Comparison of ENCODE assay signal across 16 mouse cellular contexts in the genomic region with DNA sequence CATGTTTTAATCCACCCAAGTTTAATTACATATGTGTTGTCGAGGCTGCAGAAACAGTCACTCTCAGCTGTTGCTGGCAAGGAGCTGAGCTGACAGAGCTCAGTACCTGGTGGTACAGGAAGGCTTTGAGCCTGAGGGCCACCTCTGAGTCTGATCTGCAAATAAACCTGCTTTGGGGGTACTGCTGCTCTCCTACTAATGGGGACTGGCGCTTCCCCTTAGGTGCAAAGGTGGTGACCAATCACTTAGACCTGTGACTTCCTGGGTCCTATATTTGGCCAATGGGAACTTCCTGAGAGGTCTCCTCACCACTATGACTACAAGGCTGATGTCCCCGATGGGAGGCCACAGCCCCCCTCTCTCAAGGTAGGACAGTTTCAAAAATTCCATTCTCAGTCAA. TPM values are rescaled to one million over a fixed set of nuclear protein-coding genes. Genes with fewer than 3 reads are reported as not detected.
DNase-seq lines count a peak whose midpoint lies in the region; ATAC-seq lines count a peak whose summit lies in the region.
"Had no signal": no experiment of that assay in that cellular context is flagged by ENCODE, and none has a peak within 500 bp of the region (broad histone marks: within the 10 kb centered on the region; RNA-seq: fewer than 3 reads in every experiment).

No protein-coding gene starts in this region.

- no peak for ATAC-seq in forebrain, embryonic 12.5 days (ENCODE audit: low FRiP score)
- no peak for ATAC-seq in forebrain, embryonic 11.5 days (replicated peaks; ENCODE audit: low FRiP score)
- no peak for ATAC-seq in embryonic facial prominence, embryonic 15.5 days (ENCODE audit: insufficient number of reproducible peaks, low FRiP score, low TSS enrichment, low read depth)
- no peak for ATAC-seq in hindbrain, embryonic 11.5 days (ENCODE audit: low FRiP score)
- no peak for ATAC-seq in megakaryocyte, adult 5-6 weeks (ENCODE audit: poor library complexity, severe bottlenecking)
- ATAC-seq: midbrain, embryonic 15.5 days; Patski had no signal

- no peak overlapping the region for H3K4me2 ChIP-seq in forebrain, embryonic 12.5 days
- H3K4me2 ChIP-seq in forebrain, embryonic 11.5 days (ENCODE audit: low read depth, low read length, severe bottlenecking) = no peak overlapping the region
- H3K4me2 ChIP-seq in embryonic facial prominence, embryonic 15.5 days (replicated peaks) = no peak overlapping the region
- H3K4me2 ChIP-seq in hindbrain, embryonic 11.5 days (replicated peaks; ENCODE audit: low read depth, low read length) = no peak overlapping the region
- H3K4me2 ChIP-seq: midbrain, embryonic 15.5 days had no signal

- peak overlapping the region; percentile 9; the same call in 1 of the 2 replicates for H3K27ac ChIP-seq in forebrain, embryonic 12.5 days
- no peak overlapping the region for H3K27ac ChIP-seq in forebrain, embryonic 11.5 days (ENCODE audit: low read depth, low read length)
- H3K27ac ChIP-seq in embryonic facial prominence, embryonic 15.5 days (replicated peaks) = peak overlapping the region; percentile 79
- H3K27ac ChIP-seq in hindbrain, embryonic 11.5 days (ENCODE audit: low read depth, low read length) = no peak overlapping the region
- H3K27ac ChIP-seq: liver, embryonic 14.5 days; midbrain, embryonic 15.5 days had no signal

- DNase-seq in forebrain, embryonic 11.5 days (ENCODE audit: low spot score) = no peak
- peak; percentile 34 for DNase-seq in thymus, postnatal 0 days (ENCODE audit: low spot score)
- DNase-seq in thymus, postnatal 25 days = no peak
- DNase-seq in hindbrain, embryonic 11.5 days (ENCODE audit: low spot score) = no peak
- DNase-seq: kidney, postnatal 36 days; layer of hippocampus, adult 9-11 months; right cerebral cortex, postnatal 14 days; spleen, adult 18-20 months had no signal

- no peak overlapping the region for H3K4me3 ChIP-seq in forebrain, embryonic 12.5 days (replicated peaks)
- H3K4me3 ChIP-seq in forebrain, embryonic 11.5 days (ENCODE audit: low read depth, low read length) = no peak overlapping the region
- no peak overlapping the region for H3K4me3 ChIP-seq in embryonic facial prominence, embryonic 15.5 days (replicated peaks)
- no peak overlapping the region for H3K4me3 ChIP-seq in hindbrain, embryonic 11.5 days (ENCODE audit: low read depth, low read length)
- H3K4me3 ChIP-seq: midbrain, embryonic 15.5 days; myocyte had no signal

- H3K9me3 ChIP-seq in forebrain, embryonic 12.5 days = no peaks in the 10 kb centered on the region
- H3K9me3 ChIP-seq in forebrain, embryonic 11.5 days (ENCODE audit: control insufficient read depth, low read length) = no peaks in the 10 kb centered on the region
- no peaks in the 10 kb centered on the region for H3K9me3 ChIP-seq in embryonic facial prominence, embryonic 15.5 days (replicated peaks)
- no peaks in the 10 kb centered on the region for H3K9me3 ChIP-seq in hindbrain, embryonic 11.5 days (ENCODE audit: control insufficient read depth, low read length)
- H3K9me3 ChIP-seq: midbrain, embryonic 15.5 days had no signal

- 79% methylated on average over 3 of the region's 3 CpGs for WGBS in forebrain, embryonic 12.5 days
- 83% methylated on average over 3 of the region's 3 CpGs for WGBS in forebrain, embryonic 11.5 days
- 47% methylated on average over 3 of the region's 3 CpGs for WGBS in embryonic facial prominence, embryonic 15.5 days
- WGBS in hindbrain, embryonic 11.5 days = 74% methylated on average over 3 of the region's 3 CpGs

- no peaks in the 10 kb centered on the region for H3K27me3 ChIP-seq in forebrain, embryonic 12.5 days
- H3K27me3 ChIP-seq in forebrain, embryonic 11.5 days (ENCODE audit: control insufficient read depth, insufficient read depth, low read length) = no peaks in the 10 kb centered on the region
- H3K27me3 ChIP-seq in embryonic facial prominence, embryonic 15.5 days = no peaks in the 10 kb centered on the region
- H3K27me3 ChIP-seq in hindbrain, embryonic 11.5 days (ENCODE audit: control insufficient read depth, insufficient read depth, low read length) = no peaks in the 10 kb centered on the region
- H3K27me3 ChIP-seq: midbrain, embryonic 15.5 days; Patski had no signal

- H3K36me3 ChIP-seq in forebrain, embryonic 12.5 days (replicated peaks) = no peaks in the 10 kb centered on the region
- no peaks in the 10 kb centered on the region for H3K36me3 ChIP-seq in forebrain, embryonic 11.5 days (ENCODE audit: control insufficient read depth, insufficient read depth, low read length)
- no peaks in the 10 kb centered on the region for H3K36me3 ChIP-seq in embryonic facial prominence, embryonic 15.5 days
- H3K36me3 ChIP-seq in hindbrain, embryonic 11.5 days (ENCODE audit: control insufficient read depth, insufficient read depth, low read length) = no peaks in the 10 kb centered on the region
- H3K36me3 ChIP-seq: midbrain, embryonic 15.5 days had no signal

- H3K4me1 ChIP-seq in forebrain, embryonic 12.5 days = no peaks in the 10 kb centered on the region
- no peaks in the 10 kb centered on the region for H3K4me1 ChIP-seq in forebrain, embryonic 11.5 days (replicated peaks; ENCODE audit: control insufficient read depth, insufficient read depth, low read length)
- peaks cover 40% of the 10 kb centered on the region for H3K4me1 ChIP-seq in embryonic facial prominence, embryonic 15.5 days
- no peaks in the 10 kb centered on the region for H3K4me1 ChIP-seq in hindbrain, embryonic 11.5 days (replicated peaks; ENCODE audit: control insufficient read depth, insufficient read depth, low read length)
- H3K4me1 ChIP-seq: midbrain, embryonic 15.5 days had no signal

- no peak overlapping the region for H3K9ac ChIP-seq in forebrain, embryonic 12.5 days
- H3K9ac ChIP-seq in forebrain, embryonic 11.5 days (ENCODE audit: low read length) = no peak overlapping the region
- H3K9ac ChIP-seq in embryonic facial prominence, embryonic 15.5 days = no peak overlapping the region
- H3K9ac ChIP-seq in hindbrain, embryonic 11.5 days (ENCODE audit: low read depth, low read length) = no peak overlapping the region
- H3K9ac ChIP-seq: liver, embryonic 14.5 days; midbrain, embryonic 15.5 days had no signal

RNA-seq across cellular contexts. Expression of a gene that starts 35.6 kb away (rescaled TPM):
- polyA plus RNA-seq in forebrain, embryonic 12.5 days (2016; fragmentation: Nextera tagmentation; extraction: Ambion mirVana) = 0.19 and 0.35 TPM in 2 replicates
- 0.65 TPM in 1 of 2 replicates, not detected in the other for polyA plus RNA-seq in forebrain, embryonic 11.5 days (2014; fragmentation: Nextera tagmentation; extraction: Ambion mirVana)
- polyA plus RNA-seq in thymus, postnatal 0 days (2015; fragmentation: Nextera tagmentation; extraction: Ambion mirVana) = 0.72 and 1.0 TPM in 2 replicates
- 11.9 and 12.0 TPM in 2 replicates for polyA plus RNA-seq in embryonic facial prominence, embryonic 15.5 days (2015; fragmentation: Nextera tagmentation; extraction: Ambion mirVana)
- 0.08 and 0.09 TPM in 2 replicates for polyA plus RNA-seq in hindbrain, embryonic 11.5 days (2014; fragmentation: Nextera tagmentation; extraction: Ambion mirVana)
- 0.11 TPM in 1 of 2 replicates, not detected in the other for total RNA-seq in megakaryocyte, adult 5-6 weeks (2015)
- total RNA-seq in megakaryocyte, adult 5-6 weeks (2017) = under 0.01 TPM in 1 of 2 replicates, not detected in the other
- total RNA-seq: hematopoietic stem cell, adult 5-6 weeks had no signal

Comparison
In these comparisons a context has a peak if more than half of its experiments do, and no peak if none do; other contexts are left out.
1. H3K27ac ChIP-seq: peak in forebrain, embryonic 12.5 days (single experiment) and embryonic facial prominence, embryonic 15.5 days (single experiment); none in forebrain, embryonic 11.5 days (single experiment) and hindbrain, embryonic 11.5 days (single experiment).